Mouse (Mus musculus) MEL (cell line): ENCODE measurements around the gene 1700034I23Rik. TPM values are rescaled to one million over a fixed set of nuclear protein-coding genes. Genes with fewer than 3 reads are reported as not detected.
A peak's percentile ranks its signal among the peaks of the same experiment; 100 is the strongest.

Experiments used
- DNase-seq: peaks from one replicate; pipeline ENCODE4 v3.0.0; 2011; ENCODE audit warnings: low read depth, low spot score
- H3K27ac ChIP-seq: 2 replicates; pipeline ENCODE4 v1.5.1; 2012; ENCODE audit warnings: low read depth, mild to moderate bottlenecking, control low read depth, low read length, moderate library complexity; ENCODE audit not compliant: control insufficient read depth
- H3K27me3 ChIP-seq, 2 experiments: fragments of 150-350 bp in 1 of 2; sonication (generic) in 1 of 2; 2 replicates each; pipeline ENCODE4 v1.6.1; 2012; ENCODE audit warnings: low read length in 2 of 2, mild to moderate bottlenecking in 2 of 2, improper control_type of control experiment in 1 of 2, moderate library complexity in 1 of 2; ENCODE audit not compliant: insufficient read depth in 2 of 2, control insufficient read depth in 1 of 2
- H3K36me3 ChIP-seq, 2 experiments: 2 replicates each; pipeline ENCODE4 v1.6.1; 2012 to 2014; ENCODE audit warnings: low read length in 2 of 2, improper control_type of control experiment in 1 of 2, inconsistent platforms in 1 of 2, mild to moderate bottlenecking in 1 of 2; ENCODE audit not compliant: insufficient read depth in 2 of 2, control insufficient read depth in 1 of 2
- H3K4me1 ChIP-seq, 2 experiments: fragments of 150-350 bp in 1 of 2; sonication (generic) in 1 of 2; 2 replicates each; pipeline ENCODE4 v1.6.1; 2012; ENCODE audit warnings: low read length in 2 of 2, improper control_type of control experiment in 1 of 2, mild to moderate bottlenecking in 1 of 2; ENCODE audit not compliant: insufficient read depth in 2 of 2, control insufficient read depth in 1 of 2
- H3K4me3 ChIP-seq, 2 experiments: fragments of 150-350 bp in 1 of 2; sonication (generic) in 1 of 2; 2 replicates each; pipeline ENCODE4 v1.5.1; 2012; ENCODE audit warnings: low read depth in 2 of 2, low read length in 2 of 2, mild to moderate bottlenecking in 2 of 2, moderate library complexity in 2 of 2, control low read depth in 1 of 2, improper control_type of control experiment in 1 of 2; ENCODE audit not compliant: control insufficient read depth in 1 of 2, insufficient read depth in 1 of 2
- H3K79me2 ChIP-seq: 2 replicates; pipeline ENCODE4 v1.6.1; 2012; ENCODE audit warnings: mild to moderate bottlenecking, low read length, moderate library complexity; ENCODE audit not compliant: control insufficient read depth, poor library complexity, insufficient read depth
- H3K9ac ChIP-seq: 2 replicates; pipeline ENCODE4 v1.6.1; 2012; ENCODE audit warnings: low read depth, mild to moderate bottlenecking, control low read depth, low read length, moderate library complexity; ENCODE audit not compliant: control insufficient read depth, poor library complexity, severe bottlenecking
- H3K9me3 ChIP-seq: fragments of 150-350 bp; sonication (generic); replicated peaks from 2 replicates; pipeline ENCODE4 v1.6.1; 2012; ENCODE audit warnings: mild to moderate bottlenecking, low read length, improper control_type of control experiment, moderate library complexity; ENCODE audit not compliant: insufficient read depth
- CHD1 ChIP-seq: IDR thresholded peaks from 2 replicates; pipeline ENCODE4 v1.6.1; 2012; ENCODE audit warnings: low read depth, mild to moderate bottlenecking, inconsistent platforms, low read length, improper control_type of control experiment
- ETS1 ChIP-seq: IDR thresholded peaks from 2 replicates; pipeline ENCODE4 v1.6.1; 2012; ENCODE audit warnings: low read depth, mild to moderate bottlenecking, inconsistent platforms, low read length, improper control_type of control experiment, moderate library complexity
- GATA1 ChIP-seq: IDR thresholded peaks from 2 replicates; pipeline ENCODE4 v1.6.1; 2011; ENCODE audit warnings: low read depth, low read length, improper control_type of control experiment
- HCFC1 ChIP-seq: IDR thresholded peaks from 2 replicates; pipeline ENCODE4 v1.6.1; 2012; ENCODE audit warnings: low read depth, mild to moderate bottlenecking, inconsistent platforms, low read length, improper control_type of control experiment, moderate library complexity
- JUND ChIP-seq: IDR thresholded peaks from 2 replicates; pipeline ENCODE4 v1.6.1; 2011; ENCODE audit warnings: low read depth, mild to moderate bottlenecking, improper control_type of control experiment, low read length
- KAT2A ChIP-seq: conservative IDR thresholded peaks from 2 replicates; pipeline ENCODE4 v1.6.1; 2012; ENCODE audit warnings: low read depth, low read length, improper control_type of control experiment, inconsistent platforms
- MAX ChIP-seq: IDR thresholded peaks from 2 replicates; pipeline ENCODE4 v1.6.1; 2011; ENCODE audit warnings: low read length, improper control_type of control experiment
- MAZ ChIP-seq: IDR thresholded peaks from 2 replicates; pipeline ENCODE4 v1.6.1; 2012; ENCODE audit warnings: low read depth, mild to moderate bottlenecking, inconsistent platforms, low read length, improper control_type of control experiment
- MXI1 ChIP-seq: IDR thresholded peaks from 2 replicates; pipeline ENCODE4 v1.6.1; 2011; ENCODE audit warnings: mild to moderate bottlenecking, low read depth, low read length, improper control_type of control experiment
- MYB ChIP-seq: IDR thresholded peaks from 2 replicates; pipeline ENCODE4 v1.6.1; 2011; ENCODE audit warnings: mild to moderate bottlenecking, low read depth, low read length, improper control_type of control experiment
- MYC ChIP-seq: IDR thresholded peaks from 2 replicates; pipeline ENCODE4 v1.6.1; 2011; ENCODE audit warnings: low read depth, mild to moderate bottlenecking, low read length, improper control_type of control experiment, moderate library complexity
- POLR2A ChIP-seq, 2 experiments: IDR thresholded peaks; 2 replicates each; pipeline ENCODE4 v1.6.1; 2011 to 2012; ENCODE audit warnings: low read length in 2 of 2, mild to moderate bottlenecking in 2 of 2, control low read depth in 1 of 2, improper control_type of control experiment in 1 of 2, low read depth in 1 of 2, moderate library complexity in 1 of 2; ENCODE audit not compliant: control insufficient read depth in 1 of 2, insufficient read depth in 1 of 2, poor library complexity in 1 of 2
- POLR2AphosphoS2 ChIP-seq: IDR thresholded peaks from 2 replicates; pipeline ENCODE4 v1.6.1; 2011; ENCODE audit warnings: low read length, improper control_type of control experiment
- POLR2AphosphoS5 ChIP-seq: IDR thresholded peaks from 2 replicates; pipeline ENCODE4 v1.6.1; 2012; ENCODE audit warnings: low read depth, borderline replicate concordance, mild to moderate bottlenecking, inconsistent platforms, low read length, moderate library complexity, mixed read lengths
- RAD21 ChIP-seq: IDR thresholded peaks from 2 replicates; pipeline ENCODE4 v1.6.1; 2011; ENCODE audit warnings: mild to moderate bottlenecking, low read depth, low read length, improper control_type of control experiment
- RCOR1 ChIP-seq: IDR thresholded peaks from 2 replicates; pipeline ENCODE4 v1.6.1; 2012; ENCODE audit warnings: low read depth, mild to moderate bottlenecking, inconsistent platforms, low read length, improper control_type of control experiment
- SIN3A ChIP-seq: IDR thresholded peaks from 2 replicates; pipeline ENCODE4 v1.6.1; 2012; ENCODE audit warnings: low read length, improper control_type of control experiment, inconsistent platforms
- SMC3 ChIP-seq: IDR thresholded peaks from 2 replicates; pipeline ENCODE4 v1.6.1; 2011; ENCODE audit warnings: low read depth, low read length, improper control_type of control experiment
- TAL1 ChIP-seq: IDR thresholded peaks from 2 replicates; pipeline ENCODE4 v1.6.1; 2012; ENCODE audit warnings: mild to moderate bottlenecking, inconsistent platforms, low read length, moderate library complexity, mixed read lengths
- TBP ChIP-seq: IDR thresholded peaks from 2 replicates; pipeline ENCODE4 v1.8.0; 2011; ENCODE audit warnings: low read depth, low read length, improper control_type of control experiment
- TCF12 ChIP-seq: IDR thresholded peaks from 2 replicates; pipeline ENCODE4 v1.6.1; 2014; ENCODE audit warnings: low read depth, mild to moderate bottlenecking, inconsistent platforms, low read length, improper control_type of control experiment, moderate library complexity
- USF2 ChIP-seq, 2 experiments: IDR thresholded peaks; 2 replicates each; pipeline ENCODE4 v1.6.1; 2011 to 2012; ENCODE audit warnings: improper control_type of control experiment in 2 of 2, low read length in 2 of 2, borderline replicate concordance in 1 of 2, inconsistent platforms in 1 of 2, low read depth in 1 of 2, mild to moderate bottlenecking in 1 of 2; ENCODE audit not compliant: insufficient read depth in 1 of 2
- ZKSCAN1 ChIP-seq: IDR thresholded peaks from 2 replicates; pipeline ENCODE4 v1.6.1; 2012; ENCODE audit warnings: low read depth, mild to moderate bottlenecking, inconsistent platforms, low read length, improper control_type of control experiment, moderate library complexity
- ZNF384 ChIP-seq: IDR thresholded peaks from 2 replicates; pipeline ENCODE4 v1.6.1; 2012; ENCODE audit warnings: low read depth, mild to moderate bottlenecking, inconsistent platforms, low read length, improper control_type of control experiment
- polyA plus RNA-seq, 2 experiments: library from polyadenylated mRNA; stranded (reverse) in 1 of 2; unstranded in 1 of 2; fragments of >175 nt in 1 of 2; fragments of >200 nt in 1 of 2; gene quantifications; 2 replicates each; pipeline versions ENCODE4 v1.2.1 to v1.2.4; 2012; ENCODE audit warnings: low replicate concordance in 2 of 2, low read depth in 1 of 2; ENCODE audit not compliant: insufficient read length in 2 of 2, insufficient read depth in 1 of 2, missing spikeins in 1 of 2
- total RNA-seq: library from RNA; depleted of rRNA; stranded (reverse); fragments of 300-350 nt; gene quantifications from 2 replicates; pipeline ENCODE4 v1.2.3, GENCODE M21; 2012

Gene 1700034I23Rik
- total and polyA plus RNA-seq, 3 experiments = not detected

GRCm38 (mm10) chr3:40949170-40949902, 47.0 kb upstream of the 1700034I23Rik start, which contains the start of gene Larp1b (continued):
- TF ChIP-seq TCF12 (peak; percentile 66), MYC (no peak), RCOR1 (no peak), CHD1 (no peak), USF2 (IDR thresholded peaks at IDR 0.05; ENCODE audit: borderline replicate concordance in 1 of 2, insufficient read depth in 1 of 2, low read depth in 1 of 2, low read length in 2 of 2) (no peak), ETS1 (no peak), POLR2AphosphoS5 (no peak), MAZ (peak; percentile 59; the same call in 1 of the 2 replicates), POLR2AphosphoS2 (peak; percentile 55; the same call in 1 of the 2 replicates), ZNF384 (no peak), KAT2A (no peak), HCFC1 (0 out of 2 replicates have a peak, but pooled peaks have one; percentile 19), RAD21 (no peak)

DNA sequence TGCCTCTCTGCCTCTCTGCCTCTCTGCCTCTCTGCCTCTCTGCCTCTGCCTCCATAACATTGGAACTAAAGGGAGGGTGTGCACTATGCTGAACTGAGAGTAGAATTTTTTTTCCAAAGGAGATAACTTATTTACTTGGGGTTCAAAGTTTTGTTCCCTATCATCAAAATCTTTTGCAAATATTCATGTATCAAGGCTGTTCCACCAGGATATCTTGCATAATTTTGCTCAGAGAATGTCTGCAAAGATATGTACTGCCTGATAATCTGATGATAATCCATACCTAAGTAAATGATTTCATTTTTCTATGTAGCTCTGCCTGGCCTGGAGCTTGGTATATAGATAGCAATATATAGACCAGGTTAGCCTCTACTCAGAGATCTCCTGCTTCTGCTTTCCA, 36.7 kb upstream of the 1700034I23Rik start:
- Histone ChIP-seq H3K27ac (no peak overlapping the region), H3K4me1 (peaks cover 3 to 5% of the 10 kb centered on the region in 2 experiments; a peak in 3 of 4 replicates)

More for the DNA sequence above, 36.7 kb upstream of the 1700034I23Rik start:
- no peaks in the 10 kb centered on the region for H3K79me2 ChIP-seq
- no peaks in the 10 kb centered on the region for H3K9me3 ChIP-seq
- TF ChIP-seq POLR2AphosphoS5 = no peak
- TF ChIP-seq POLR2A (IDR thresholded peaks at IDR 0.05; ENCODE audit: control insufficient read depth in 1 of 2, insufficient read depth in 1 of 2, low read depth in 1 of 2, low read length in 2 of 2, poor library complexity in 1 of 2) = no peak
- TF ChIP-seq TAL1 = no peak
- TF ChIP-seq ZKSCAN1 = no peak
- no peak for TF ChIP-seq SIN3A
- no peak for TF ChIP-seq TBP
- no peak for TF ChIP-seq POLR2AphosphoS2
- TF ChIP-seq SMC3 = no peak
- no peak for TF ChIP-seq JUND
- TF ChIP-seq MAX = no peak
- no peak for TF ChIP-seq MXI1
- TF ChIP-seq GATA1 = no peak
- no peak for TF ChIP-seq MYB
- TF ChIP-seq ETS1 = no peak
- DNase-seq = no peak
- no peaks in the 10 kb centered on the region for H3K27me3 ChIP-seq
- H3K9ac ChIP-seq = no peak overlapping the region
- peaks cover 0 to 7% of the 10 kb centered on the region in 2 experiments; a peak in 3 of 4 replicates for H3K36me3 ChIP-seq
- no peak overlapping the region for H3K4me3 ChIP-seq
